Mouse (Mus musculus): Measurements from ENCODE around the gene Gm18596. TPM values are rescaled to one million over a fixed set of nuclear protein-coding genes. Genes with fewer than 3 reads are reported as not detected.
"Not testable (repeated sequence)": the region's sequence is repeated elsewhere in the genome, so short reads cannot be mapped to it uniquely, and the experiment has no call there.

Gene Gm18596
- not detected for polyA plus RNA-seq (2017; shearing (Covaris generic))

GRCm38 (mm10) chr10:77741924-77742688, at the start of gene Gm18596:
Gene Gm18596, minus strand, starts transcription at chr10:77742638.
- ATAC-seq, result not testable (repeated sequence)

DNA sequence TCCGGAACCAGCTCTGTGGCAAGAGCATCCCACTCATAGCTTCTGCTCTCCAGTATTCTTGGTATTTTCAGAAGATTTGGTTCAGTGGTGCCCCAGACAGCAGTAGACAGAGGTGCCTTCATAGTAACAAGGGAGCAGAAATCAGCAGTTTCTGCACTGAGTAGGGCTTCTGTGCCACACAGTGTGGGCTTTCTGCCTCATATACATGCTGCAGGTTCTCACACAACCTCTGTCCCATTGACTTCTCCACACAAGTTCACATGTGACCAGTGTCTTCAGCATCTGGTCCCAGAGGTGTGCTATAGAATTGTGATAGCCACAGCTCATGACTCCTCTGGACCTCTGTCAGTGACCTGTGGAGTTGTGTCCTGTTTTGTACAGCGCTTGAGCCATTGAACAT, 46.2 kb upstream of the Gm18596 start:
- ATAC-seq, result no peak

DNA sequence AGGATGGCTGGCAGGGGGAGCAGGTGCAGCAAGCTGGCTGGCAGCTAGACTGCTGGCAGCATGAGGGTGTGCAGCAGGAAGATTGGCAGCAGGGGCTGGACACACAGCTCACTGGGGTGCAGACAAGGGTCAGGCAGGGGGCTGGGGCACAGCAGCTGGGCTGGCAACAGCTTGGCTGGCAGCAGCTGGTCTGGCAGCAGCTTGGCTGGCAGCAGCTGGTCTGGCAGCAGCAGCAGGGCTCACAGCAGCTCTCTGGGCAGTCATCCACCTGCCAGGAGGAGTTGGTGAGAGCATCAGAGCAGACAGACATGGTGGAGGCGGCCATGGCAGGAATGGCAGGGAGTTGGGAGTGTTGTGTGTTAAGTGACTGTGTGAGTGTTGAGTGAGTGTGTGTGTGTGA, 45.4 kb upstream of the Gm18596 start, which contains the start of gene Gm7137:
Gene Gm7137, minus strand, starts transcription at position 325 of the 400 bp plus-strand sequence.
- not testable (repeated sequence) for ATAC-seq

- not testable (repeated sequence) for ATAC-seq
Observed at GRCm38 (mm10) chr10:77783396-77783795, 41.0 kb upstream of the Gm18596 start.

GRCm38 (mm10) chr10:77782442-77782841, 40.0 kb upstream of the Gm18596 start, which contains the start of gene Gm3250:
Gene Gm3250, minus strand, starts transcription at chr10:77782542.
- not testable (repeated sequence) for ATAC-seq

DNA sequence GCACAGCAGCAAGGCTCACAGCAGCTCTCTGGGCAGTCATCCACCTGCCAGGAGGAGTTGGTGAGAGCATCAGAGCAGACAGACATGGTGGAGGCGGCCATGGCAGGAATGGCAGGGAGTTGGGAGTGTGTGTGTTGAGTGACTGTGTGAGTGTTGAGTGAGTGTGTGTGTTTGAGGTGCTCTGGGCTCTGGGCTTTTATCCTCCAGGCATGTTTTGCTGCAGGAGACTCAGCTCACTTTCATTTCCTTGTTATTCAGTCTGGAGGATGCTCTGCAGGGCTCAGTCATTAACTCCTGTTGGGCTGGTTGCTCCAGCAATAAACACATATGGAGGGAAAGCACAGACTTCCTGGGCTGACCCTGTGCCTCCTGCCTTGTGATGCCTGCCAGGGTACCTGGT, 34.4 kb upstream of the Gm18596 start, which contains the start of gene Gm7138:
Gene Gm7138, minus strand, starts transcription at position 101 of the 400 bp plus-strand sequence.
- not testable (repeated sequence) for ATAC-seq

DNA sequence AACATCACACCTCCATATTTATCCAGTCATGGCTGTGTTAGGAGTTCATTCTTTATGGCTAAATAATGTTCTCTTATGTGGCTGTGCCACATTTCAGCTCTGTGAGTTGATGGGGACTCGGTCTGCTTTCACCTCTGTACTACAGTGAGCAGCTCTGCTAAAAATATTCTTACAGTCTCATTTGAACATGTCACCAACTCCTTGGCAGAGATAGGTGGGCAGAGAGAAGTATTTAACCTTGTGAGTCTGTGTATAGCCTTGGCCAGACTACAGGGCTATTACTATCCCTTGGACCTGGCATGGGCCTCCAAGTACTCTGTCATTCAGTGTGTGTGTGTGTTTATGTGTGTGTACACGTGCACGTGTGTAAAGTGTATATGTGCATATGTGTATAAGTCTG, 29.7 kb upstream of the Gm18596 start:
- not testable (repeated sequence) for ATAC-seq

DNA sequence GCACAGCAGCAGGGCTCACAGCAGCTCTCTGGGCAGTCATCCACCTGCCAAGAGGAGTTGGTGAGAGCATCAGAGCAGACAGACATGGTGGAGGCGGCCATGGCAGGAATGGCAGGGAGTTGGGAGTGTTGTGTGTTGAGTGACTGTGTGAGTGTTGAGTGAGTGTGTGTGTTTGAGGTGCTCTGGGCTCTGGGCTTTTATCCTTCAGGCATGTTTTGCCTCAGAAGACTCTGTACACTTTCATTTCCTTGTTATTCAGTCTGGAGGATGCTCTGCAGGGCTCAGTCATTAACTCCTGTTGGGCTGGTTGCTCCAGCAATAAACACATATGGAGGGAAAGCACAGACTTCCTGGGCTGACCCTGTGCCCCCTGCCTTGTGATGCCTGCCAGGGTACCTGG, 28.8 kb upstream of the Gm18596 start, which contains the start of gene Gm3238:
Gene Gm3238, minus strand, starts transcription at position 101 of the 400 bp plus-strand sequence.
- ATAC-seq, result not testable (repeated sequence)

DNA sequence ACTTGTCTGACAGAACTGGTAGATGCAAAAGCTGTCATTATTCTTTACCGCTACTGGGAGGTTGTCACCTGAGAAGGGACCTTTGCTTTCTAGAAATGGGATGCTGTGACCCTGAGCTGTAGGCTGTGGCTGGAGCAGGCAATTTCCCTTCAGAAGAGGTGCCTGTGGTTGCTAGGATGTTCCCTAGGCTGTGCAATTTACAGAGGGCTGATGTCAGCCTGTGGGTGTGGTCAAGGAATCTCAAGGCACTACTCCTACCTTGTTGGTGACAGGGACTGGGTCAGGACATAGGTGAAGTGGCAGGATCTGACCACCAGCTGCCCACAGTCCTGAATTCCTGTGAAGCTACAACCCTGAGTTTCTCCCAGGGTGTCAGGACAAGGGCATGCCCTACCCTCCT, 27.3 kb upstream of the Gm18596 start:
- ATAC-seq, result no peak

DNA sequence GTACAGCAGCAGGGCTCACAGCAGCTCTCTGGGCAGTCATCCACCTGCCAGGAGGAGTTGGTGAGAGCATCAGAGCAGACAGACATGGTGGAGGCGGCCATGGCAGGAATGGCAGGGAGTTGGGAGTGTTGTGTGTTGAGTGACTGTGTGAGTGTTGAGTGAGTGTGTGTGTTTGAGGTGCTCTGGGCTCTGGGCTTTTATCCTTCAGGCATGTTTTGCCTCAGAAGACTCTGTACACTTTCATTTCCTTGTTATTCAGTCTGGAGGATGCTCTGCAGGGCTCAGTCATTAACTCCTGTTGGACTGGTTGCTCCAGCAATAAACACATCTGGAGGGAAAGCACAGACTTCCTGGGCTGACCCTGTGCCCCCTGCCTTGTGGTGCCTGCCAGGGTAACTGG, 17.1 kb upstream of the Gm18596 start, which contains the start of gene Gm3233:
Gene Gm3233, minus strand, starts transcription at position 101 of the 400 bp plus-strand sequence.
- ATAC-seq, result not testable (repeated sequence)

- no peak for ATAC-seq
Observed at GRCm38 (mm10) chr10:77753448-77753847, 11.0 kb upstream of the Gm18596 start.

DNA sequence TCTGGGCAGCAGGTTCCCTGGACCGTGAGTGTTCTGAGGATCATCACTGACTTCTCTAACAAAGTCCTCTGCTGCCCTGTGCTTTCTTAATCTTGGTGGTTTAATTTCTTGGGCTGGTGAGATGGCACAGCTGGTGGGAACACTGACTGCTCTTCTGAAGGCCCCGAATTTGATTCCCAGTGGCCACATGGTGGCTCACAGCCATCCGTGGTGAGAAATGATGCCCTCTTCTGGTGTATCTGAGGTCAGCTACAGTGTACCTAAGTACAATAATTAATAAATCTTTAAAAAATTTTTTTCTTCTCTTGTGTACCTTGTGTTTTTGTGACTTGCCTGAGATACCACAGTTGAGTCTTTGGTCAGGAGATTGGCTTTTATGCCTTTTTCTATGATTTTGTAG, 9.9 kb upstream of the Gm18596 start:
- not testable (repeated sequence) for ATAC-seq

GRCm38 (mm10) chr10:77751254-77751653, 8.8 kb upstream of the Gm18596 start, which contains the start of gene Gm9736:
Gene Gm9736, minus strand, starts transcription at chr10:77751354.
- not testable (repeated sequence) for ATAC-seq

GRCm38 (mm10) chr10:77750686-77751085, 8.2 kb upstream of the Gm18596 start:
- ATAC-seq, result not testable (repeated sequence)

DNA sequence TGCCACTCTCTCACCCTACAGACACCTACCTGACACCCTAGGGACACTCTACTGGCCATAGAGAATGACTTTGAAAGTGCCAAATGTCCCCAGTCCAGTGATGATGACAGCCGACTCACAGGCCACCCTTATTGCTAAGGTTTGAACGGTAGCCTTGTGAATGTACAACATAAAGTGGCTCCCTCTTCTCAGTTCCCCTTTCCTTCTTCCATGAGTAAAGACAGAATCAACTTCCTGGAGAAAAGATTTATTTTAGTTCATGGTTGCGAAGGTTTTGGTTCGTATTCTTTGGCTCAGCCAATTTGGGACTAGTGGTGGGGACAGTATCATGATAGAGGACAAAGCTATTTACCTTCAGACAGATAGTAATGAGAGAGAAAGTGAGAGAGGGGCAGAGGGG, 3.5 kb downstream of the Gm18596 start:
- ATAC-seq, result no peak

DNA sequence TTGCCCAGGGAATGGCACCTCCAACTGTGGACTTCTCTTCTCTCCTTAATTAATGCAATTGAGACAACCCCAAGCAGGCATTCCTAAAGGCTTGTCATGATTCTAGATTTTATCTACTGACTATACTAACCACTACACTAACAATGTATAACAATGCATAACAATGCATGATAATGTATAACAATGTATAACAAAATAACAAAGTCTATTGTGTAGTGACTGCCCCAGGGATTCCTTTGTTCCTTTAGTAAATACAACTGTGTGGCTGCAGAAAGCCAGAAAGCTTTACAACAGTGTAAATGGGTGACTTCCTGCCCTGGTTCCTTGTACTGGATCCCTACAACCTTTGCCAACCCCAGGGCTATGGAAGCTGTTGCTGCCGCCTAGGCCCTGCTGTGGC, 6.5 kb downstream of the Gm18596 start:
- ATAC-seq, result no peak

DNA sequence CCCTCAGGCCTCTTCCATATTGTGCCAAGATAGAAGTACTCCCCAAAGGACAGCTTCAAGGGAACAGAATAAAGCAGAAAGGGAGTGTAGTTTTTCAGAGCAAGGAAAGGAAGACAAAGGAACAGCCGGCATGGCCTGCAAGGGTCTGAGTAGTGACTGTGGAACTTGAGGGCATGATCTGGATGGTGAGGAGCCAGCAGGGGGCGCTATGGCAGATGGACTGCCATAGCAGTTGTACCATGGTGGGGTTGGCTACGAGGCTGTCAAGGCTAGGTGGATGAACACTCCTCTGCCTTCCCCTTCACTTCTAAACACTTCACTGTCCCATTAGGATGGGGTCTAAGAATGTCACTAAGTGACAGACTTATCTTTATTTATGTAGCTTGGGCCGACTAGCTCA, 13.2 kb downstream of the Gm18596 start:
- no peak for ATAC-seq

DNA sequence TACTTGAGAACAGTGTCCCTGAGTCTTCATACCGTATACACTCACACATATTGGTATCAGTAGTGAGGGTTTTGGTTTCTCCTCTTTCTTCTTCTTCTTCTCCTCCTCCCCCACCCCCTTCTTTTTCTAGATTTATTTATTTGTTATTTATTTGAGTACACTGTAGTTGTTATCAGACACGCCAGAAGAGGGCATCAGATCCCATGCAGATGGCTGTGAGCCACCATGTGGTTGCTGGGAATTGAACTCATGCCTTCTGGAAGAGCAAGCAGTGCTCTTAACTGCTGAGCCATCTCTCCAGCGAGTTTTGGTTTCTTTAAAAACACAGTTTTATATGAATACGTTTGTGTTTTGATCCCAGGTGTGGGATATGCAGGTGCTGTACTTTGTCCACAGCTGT, 14.2 kb downstream of the Gm18596 start:
- ATAC-seq, result no peak

DNA sequence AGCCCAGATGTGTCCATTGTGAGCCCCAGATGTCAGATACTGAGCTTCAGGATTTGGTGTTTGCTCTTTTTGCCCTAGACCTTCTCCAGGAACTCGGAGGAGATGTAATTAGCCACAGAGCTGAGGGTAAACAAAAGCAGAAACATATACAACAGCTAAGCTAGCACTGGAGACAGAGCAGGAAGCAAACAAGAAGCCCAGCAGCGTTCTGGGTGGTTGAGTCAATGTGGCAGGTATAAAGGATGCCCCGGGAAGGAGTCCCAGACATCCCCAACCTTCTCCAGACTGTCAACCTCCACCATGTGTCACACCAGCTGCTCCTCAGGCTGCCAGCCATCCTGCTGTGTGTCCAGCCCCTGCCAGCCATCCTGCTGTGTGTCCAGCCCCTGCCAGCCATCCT, 16.3 kb downstream of the Gm18596 start, which contains the start of gene Gm10100:
Gene Gm10100, plus strand, starts transcription at position 301 of the 400 bp plus-strand sequence.
- ATAC-seq, result no peak

DNA sequence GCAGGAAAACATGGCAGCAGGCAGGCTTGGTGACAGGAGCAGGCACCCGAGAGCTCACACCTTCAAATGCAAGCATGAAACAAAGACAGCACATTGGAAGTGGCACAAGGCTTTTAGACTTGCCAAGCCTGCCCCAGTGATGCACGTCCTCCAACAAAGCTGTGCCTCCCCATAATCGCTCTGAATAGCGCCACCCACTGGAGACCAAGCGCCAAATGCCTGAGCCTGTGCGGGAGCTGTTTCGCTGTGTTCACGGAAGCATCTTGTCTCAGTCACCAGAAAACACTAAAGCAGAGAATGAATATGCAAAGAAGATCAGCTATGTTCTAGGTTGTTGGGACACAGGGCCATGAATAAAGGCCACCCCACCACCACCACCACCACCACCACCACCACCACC, 17.6 kb downstream of the Gm18596 start:
- ATAC-seq, result no peak

DNA sequence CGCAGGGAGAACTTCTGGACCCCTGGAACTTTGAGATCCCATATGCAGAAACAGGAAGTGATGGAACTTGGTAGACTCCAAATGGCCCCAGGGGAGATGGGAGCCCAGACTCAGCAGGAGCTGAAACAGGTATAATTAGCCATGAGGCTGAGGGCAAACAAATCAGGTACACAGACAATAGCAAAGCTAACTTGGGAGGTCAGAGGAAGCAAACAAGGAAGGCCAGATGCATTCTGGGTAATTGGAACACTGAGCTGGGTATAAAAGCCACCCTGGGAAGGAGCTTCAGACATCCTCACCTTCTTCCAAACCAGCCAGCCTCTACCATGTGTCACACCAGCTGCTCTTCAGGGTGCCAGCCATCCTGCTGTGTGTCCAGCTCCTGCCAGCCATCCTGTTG, 22.1 kb downstream of the Gm18596 start, which contains the start of gene Krtap12-1:
Gene Krtap12-1, plus strand, starts transcription at position 301 of the 400 bp plus-strand sequence.
- ATAC-seq, result not testable (repeated sequence)

- ATAC-seq, result no peak
Observed at GRCm38 (mm10) chr10:77715507-77715906, 26.9 kb downstream of the Gm18596 start, which contains the start of gene Gm10142. Gene Gm10142, plus strand, starts transcription at chr10:77715807.

- ATAC-seq, result no peak
Observed at GRCm38 (mm10) chr10:77713734-77714133, 28.7 kb downstream of the Gm18596 start.

DNA sequence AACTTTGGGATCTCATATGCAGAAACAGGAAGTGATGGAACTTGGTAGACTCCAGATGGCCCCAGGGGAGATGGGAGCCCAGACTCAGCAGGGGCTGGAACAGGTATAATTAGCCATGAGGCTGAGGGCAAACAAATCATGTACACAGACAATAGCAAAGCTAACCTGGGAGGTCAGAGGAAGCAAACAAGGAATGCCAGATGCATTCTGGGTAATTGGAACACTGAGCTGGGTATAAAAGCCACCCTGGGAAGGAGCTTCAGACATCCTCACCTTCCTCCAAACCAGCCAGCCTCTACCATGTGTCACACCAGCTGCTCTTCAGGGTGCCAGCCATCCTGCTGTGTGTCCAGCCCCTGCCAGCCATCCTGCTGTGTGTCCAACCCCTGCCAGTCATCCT, 31.3 kb downstream of the Gm18596 start, which contains the start of gene Gm10024:
Gene Gm10024, plus strand, starts transcription at position 301 of the 400 bp plus-strand sequence.
- ATAC-seq, result not testable (repeated sequence)
